In the genomic region with DNA sequence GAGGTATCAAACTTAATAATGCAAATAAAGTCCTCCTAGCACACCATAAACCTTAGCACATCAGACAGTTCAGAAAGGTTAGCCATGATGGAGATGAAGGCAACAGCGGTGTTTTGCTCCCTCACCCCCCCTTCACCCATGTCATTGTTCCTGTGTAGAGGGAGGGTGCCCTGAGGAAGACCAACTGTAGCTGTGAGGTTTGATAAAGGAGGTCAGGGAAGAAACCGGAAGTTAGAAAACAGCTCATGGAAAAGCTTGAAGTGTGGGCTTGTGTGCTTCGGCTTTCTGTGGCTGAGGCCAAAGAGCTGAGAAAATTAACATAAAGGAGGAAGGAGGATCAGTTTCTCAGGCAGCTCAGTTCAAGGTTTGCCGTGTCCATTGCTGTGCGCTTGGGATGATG, we compare ENCODE assay signal across 28 mouse cellular contexts.
"Had no signal": no experiment of that assay in that cellular context is flagged by ENCODE, and none has a peak within 500 bp of the region (broad histone marks: within the 10 kb centered on the region; RNA-seq: fewer than 3 reads in every experiment).

No protein-coding gene starts in this region.

- H3K27ac ChIP-seq: embryonic facial prominence, embryonic 10.5 days; embryonic facial prominence, embryonic 12.5 days; embryonic facial prominence, embryonic 13.5 days; embryonic facial prominence, embryonic 15.5 days; forebrain, embryonic 10.5 days; forebrain, embryonic 12.5 days; forebrain, embryonic 13.5 days; forebrain, embryonic 15.5 days; gastrocnemius, adult 2 months; heart, adult 2 months had no signal

- DNase-seq: cerebellum, adult 2 months; cerebellum, adult 8-10 months; cerebellum, adult 9-10 months; cerebellum, adult 9-11 months; cerebellum, postnatal 10 days; cerebellum, postnatal 14 days; cerebellum, postnatal 25 days; cerebellum, postnatal 36 days; embryo, embryonic 11 days; forebrain, postnatal 0 days; gastrocnemius, adult 2 months; gastrocnemius, postnatal 10 days; gastrocnemius, postnatal 14 days; gastrocnemius, postnatal 25 days; gastrocnemius, postnatal 36 days; heart, adult 18-20 months; heart, adult 2 months had no signal

- H3K4me2 ChIP-seq: embryonic facial prominence, embryonic 12.5 days; embryonic facial prominence, embryonic 13.5 days; embryonic facial prominence, embryonic 15.5 days; forebrain, embryonic 12.5 days; forebrain, embryonic 13.5 days; forebrain, embryonic 15.5 days had no signal

- H3K27me3 ChIP-seq: embryonic facial prominence, embryonic 12.5 days; embryonic facial prominence, embryonic 13.5 days; embryonic facial prominence, embryonic 15.5 days; forebrain, embryonic 12.5 days had no signal

- ATAC-seq: forebrain, embryonic 13.5 days; forebrain, embryonic 14.5 days; forebrain, embryonic 15.5 days; forebrain, embryonic 16.5 days; forebrain, postnatal 0 days had no signal

- H3K9me3 ChIP-seq: embryonic facial prominence, embryonic 10.5 days; embryonic facial prominence, embryonic 12.5 days; embryonic facial prominence, embryonic 13.5 days; embryonic facial prominence, embryonic 15.5 days; forebrain, embryonic 10.5 days; forebrain, embryonic 12.5 days; forebrain, embryonic 13.5 days; forebrain, embryonic 15.5 days had no signal

- H3K4me1 ChIP-seq: embryonic facial prominence, embryonic 12.5 days; embryonic facial prominence, embryonic 13.5 days; embryonic facial prominence, embryonic 15.5 days; forebrain, embryonic 10.5 days; forebrain, embryonic 12.5 days; forebrain, embryonic 13.5 days; forebrain, embryonic 15.5 days had no signal

- H3K4me3 ChIP-seq: embryonic facial prominence, embryonic 10.5 days; embryonic facial prominence, embryonic 12.5 days; embryonic facial prominence, embryonic 13.5 days; embryonic facial prominence, embryonic 15.5 days; erythroblast, embryonic 14.5 days; forebrain, embryonic 10.5 days; forebrain, embryonic 12.5 days; forebrain, embryonic 13.5 days; forebrain, embryonic 15.5 days; gastrocnemius, adult 2 months; heart, adult 2 months had no signal

- H3K9ac ChIP-seq: embryonic facial prominence, embryonic 12.5 days; embryonic facial prominence, embryonic 13.5 days; embryonic facial prominence, embryonic 15.5 days; forebrain, embryonic 12.5 days; forebrain, embryonic 13.5 days; forebrain, embryonic 15.5 days; forebrain, postnatal 0 days had no signal

- H3K36me3 ChIP-seq: embryonic facial prominence, embryonic 10.5 days; embryonic facial prominence, embryonic 12.5 days; embryonic facial prominence, embryonic 13.5 days; embryonic facial prominence, embryonic 15.5 days; forebrain, embryonic 10.5 days; forebrain, embryonic 12.5 days; forebrain, embryonic 15.5 days had no signal
